Mouse (Mus musculus) brain, adult 2 months (tissue): ENCODE measurements around the gene Paxbp1.
A peak's percentile ranks its signal among the peaks of the same experiment; 100 is the strongest.

Source experiments
- DNase-seq: peaks from one replicate; pipeline ENCODE4 v3.0.0; 2011; ENCODE audit warnings: low read depth, low spot score

The Paxbp1 gene

DNA sequence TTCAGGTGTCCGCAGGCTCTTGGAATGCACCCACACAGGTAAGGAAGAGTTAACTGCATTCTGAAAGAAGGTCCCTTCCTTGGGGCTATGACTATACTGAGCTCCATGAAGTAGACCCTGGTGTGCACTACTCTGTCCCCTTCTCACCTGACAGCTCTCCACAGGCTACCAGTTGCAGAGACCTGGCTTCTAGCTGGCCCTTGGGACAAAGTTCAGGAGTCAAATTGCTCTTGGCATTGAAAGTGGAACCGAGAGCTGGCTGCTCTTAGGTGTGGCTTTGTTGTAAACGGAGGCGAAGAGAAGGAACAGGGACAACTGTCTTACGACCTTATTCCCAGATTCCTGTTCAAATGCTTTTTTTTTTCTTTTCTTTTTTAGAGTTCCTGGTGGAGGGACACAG is 10.8 kb upstream of the Paxbp1 start:
- DNase-seq: no peak

- DNase-seq: peak; percentile 64
These were observed 9.3 kb upstream of the Paxbp1 start for GRCm38 (mm10) chr16:91053599-91053998.

DNA sequence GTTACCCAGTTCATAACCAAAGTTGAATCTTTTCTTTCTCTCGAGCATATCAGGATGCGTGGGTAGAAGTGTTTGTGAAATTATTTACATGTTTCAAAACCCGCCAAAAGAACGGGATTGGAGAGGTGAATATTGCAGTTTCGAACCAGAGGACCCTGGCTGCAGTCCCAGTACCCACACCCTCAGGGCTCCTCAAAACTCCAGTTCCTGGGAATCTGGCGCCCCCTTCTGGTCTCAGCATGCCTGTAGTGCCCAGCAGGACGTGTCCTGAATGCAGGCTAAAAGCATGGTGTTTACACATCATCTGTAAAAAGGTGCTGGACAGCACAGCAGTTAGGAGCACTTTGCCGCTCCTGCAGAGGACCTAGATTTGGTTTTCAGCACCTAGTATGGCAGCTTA is 1.2 kb upstream of the Paxbp1 start:
- DNase-seq: peak; percentile 50

GRCm38 (mm10) chr16:91043461-91044248 is 688 bp downstream of the Paxbp1 start:
- peak; percentile 75 for DNase-seq

DNA sequence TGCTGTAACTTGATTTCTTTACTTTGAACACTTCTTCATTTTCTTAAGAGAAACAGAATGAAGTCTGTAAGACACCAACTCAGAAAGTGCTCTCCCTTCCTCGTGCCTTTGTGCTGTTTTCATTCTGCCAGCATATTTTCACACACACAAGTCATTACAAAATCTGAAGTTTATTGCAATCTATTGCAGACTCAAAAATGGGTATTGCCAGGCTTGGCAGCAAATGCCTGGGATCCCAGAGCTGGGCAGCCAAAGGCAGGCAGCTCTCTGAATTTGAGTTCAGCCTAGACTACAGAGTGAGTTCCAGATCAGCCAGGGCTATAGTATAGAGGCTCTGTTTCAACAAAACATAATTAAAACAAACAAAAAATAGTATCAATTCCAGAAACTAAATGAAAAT is 1.7 kb downstream of the Paxbp1 start:
- no peak for DNase-seq

DNA sequence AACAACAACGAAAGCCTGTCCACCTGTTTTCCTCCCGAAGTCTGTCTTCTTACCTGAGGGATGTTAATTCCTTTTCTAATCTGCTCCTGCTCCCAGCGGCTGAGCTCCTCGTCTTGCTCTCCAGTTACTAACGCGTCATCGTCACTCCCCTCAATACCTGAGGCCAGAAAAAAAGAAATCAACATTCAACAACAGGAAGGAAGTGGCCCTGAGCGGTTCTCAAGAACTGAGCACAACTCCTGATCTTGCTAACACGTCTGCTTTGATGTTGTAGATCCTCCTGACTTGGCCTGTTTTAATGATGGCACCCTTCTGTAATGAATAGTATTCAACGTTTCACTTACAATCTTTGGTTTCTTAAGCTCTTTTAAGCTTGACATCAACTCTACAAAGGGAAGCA is 8.5 kb downstream of the Paxbp1 start:
- no peak for DNase-seq

GRCm38 (mm10) chr16:91030751-91031150 is 13.6 kb downstream of the Paxbp1 start:
- no peak for DNase-seq

DNA sequence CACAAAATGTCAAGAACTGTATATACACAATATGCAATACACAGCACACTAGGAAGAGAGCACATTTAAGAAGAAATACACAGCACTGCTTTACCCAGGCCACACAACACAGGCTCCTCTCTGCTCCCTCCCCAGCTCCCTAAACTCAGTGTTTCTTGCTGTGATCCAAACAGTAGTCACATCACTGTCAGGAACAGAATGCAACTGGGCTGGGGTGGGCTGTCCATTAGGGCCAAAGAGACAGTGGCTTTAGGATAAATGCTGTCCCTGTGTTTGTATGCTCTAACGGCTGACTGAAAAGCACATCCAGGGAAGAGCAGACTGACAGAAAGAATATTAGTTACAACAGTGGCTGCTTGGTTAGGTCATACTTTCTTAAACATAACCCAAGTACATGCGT is 14.4 kb downstream of the Paxbp1 start:
- DNase-seq: no peak

DNA sequence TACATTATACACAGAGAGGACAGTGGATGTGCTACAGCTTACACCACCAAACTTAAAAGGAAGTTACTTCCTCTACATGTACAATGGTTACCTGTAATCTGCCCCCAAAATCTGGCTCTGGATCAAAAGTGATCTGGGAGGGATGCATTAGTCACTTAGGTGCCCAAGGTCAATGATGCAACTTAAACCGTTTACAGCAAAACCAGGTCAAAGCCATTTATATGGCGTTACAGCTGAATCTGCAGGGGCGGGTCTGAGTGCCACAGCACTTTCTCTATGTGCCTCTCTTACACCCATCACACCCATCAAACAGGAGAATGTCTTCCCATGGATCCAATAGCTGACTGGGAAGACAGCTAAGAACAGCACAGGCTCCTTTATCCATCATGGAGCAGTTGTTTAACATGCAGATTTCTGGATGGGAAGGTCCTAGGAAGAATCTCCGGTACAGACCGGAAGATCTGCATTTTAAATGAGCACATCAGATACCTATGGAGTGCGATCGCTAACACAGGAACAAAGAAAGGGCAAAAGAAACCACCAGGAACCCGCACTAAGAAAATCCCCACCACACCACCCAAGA is 15.1 kb downstream of the Paxbp1 start:
- no peak for DNase-seq

- no peak for DNase-seq
These were observed 18.1 kb downstream of the Paxbp1 start for GRCm38 (mm10) chr16:91026290-91026689.

- DNase-seq: no peak
These were observed 21.0 kb downstream of the Paxbp1 start for GRCm38 (mm10) chr16:91023384-91023783.

GRCm38 (mm10) chr16:91020842-91021483 is 23.4 kb downstream of the Paxbp1 start:
- no peak for DNase-seq

- no peak for DNase-seq
These were observed 24.9 kb downstream of the Paxbp1 start for GRCm38 (mm10) chr16:91019476-91019875.

DNA sequence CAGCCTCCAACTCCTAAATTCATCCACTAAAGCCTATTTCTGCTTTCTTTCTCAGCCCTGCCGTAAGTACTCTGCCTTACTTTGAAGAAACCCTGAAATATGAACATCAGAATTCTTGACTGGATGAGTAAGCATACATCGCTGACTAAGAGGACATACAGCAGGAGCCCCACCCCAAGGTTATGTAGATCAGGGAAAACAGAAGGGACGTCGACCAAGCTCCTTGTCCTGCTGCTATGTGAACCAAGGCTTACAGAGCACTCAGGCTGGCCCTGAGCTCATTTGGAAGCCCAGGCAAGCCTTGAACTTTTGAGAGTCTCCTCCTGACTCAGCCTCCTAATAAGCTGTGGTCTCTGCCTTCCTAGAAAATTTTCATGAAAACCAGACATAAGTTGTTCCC is 28.6 kb downstream of the Paxbp1 start:
- DNase-seq: no peak

DNA sequence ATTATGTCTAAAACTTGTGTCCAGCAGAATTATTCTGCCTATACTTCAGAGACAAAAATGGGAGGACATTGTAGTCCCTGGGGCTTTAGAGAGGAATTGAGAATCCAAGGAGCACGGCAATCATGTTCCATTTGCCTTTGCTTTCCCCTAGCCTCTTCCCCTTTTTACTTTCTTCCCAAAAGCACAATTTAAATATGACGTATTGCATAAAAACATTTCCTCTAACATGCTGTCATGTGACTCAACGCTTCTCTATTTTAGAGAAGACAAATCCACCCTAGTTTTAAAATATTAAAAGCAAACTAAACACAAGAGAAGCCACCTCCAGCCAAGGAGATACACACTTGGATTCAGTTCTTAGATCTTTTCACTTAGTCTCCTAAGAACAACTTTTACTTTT is 32.5 kb downstream of the Paxbp1 start:
- DNase-seq: no peak

GRCm38 (mm10) chr16:91011021-91011683 is 33.2 kb downstream of the Paxbp1 start, which contains the start of gene Synj1:
Gene Synj1, minus strand, starts transcription at chr16:91011308.
- DNase-seq: peak; percentile 99

- peak; percentile 28 for DNase-seq
These were observed 33.7 kb downstream of the Paxbp1 start for GRCm38 (mm10) chr16:91010581-91011020.

GRCm38 (mm10) chr16:91009942-91010529 is 34.3 kb downstream of the Paxbp1 start:
- peak; percentile 55 for DNase-seq

DNA sequence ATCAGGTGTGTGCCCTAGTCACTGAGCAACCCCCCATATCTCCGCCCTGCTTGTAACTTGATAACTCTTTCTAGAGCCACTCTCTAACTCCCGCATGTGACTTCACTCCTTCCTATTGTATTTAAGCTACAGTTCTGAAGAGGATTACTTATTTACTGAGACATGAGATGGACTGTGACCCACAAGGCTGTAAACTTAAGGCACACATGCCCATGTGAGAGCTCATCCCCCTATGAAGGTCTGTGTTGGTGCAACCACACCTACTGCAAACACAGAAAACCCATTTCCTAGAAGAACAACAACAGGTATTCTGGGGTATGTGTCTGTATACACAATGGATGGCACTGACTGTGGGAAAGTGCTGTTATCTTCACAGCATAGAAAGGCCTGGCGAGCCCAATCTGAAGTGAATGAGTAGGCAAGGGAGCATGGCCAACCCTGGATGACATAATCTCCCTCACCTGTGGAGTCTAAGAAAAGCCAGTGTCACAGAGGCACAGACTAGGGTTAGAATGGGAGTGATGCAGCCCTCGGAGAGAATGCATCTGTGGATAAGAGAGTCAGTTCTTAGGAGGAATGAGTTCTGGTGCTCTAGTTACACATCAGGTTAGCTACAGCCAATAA is 39.3 kb downstream of the Paxbp1 start:
- DNase-seq: no peak

GRCm38 (mm10) chr16:91001098-91001497 is 43.2 kb downstream of the Paxbp1 start:
- DNase-seq: peak; percentile 17

- DNase-seq: peak; percentile 28
These were observed 44.5 kb downstream of the Paxbp1 start for GRCm38 (mm10) chr16:90999827-91000226.
